Mouse (Mus musculus) spleen, postnatal 10 days (tissue): Measurements from ENCODE around the gene Fam117a.

Experiments used
- DNase-seq, 2 experiments: peaks; one replicate each; pipeline ENCODE4 v3.0.0; 2021 to 2022; ENCODE audit warnings: low spot score in 2 of 2

Gene Fam117a

DNA sequence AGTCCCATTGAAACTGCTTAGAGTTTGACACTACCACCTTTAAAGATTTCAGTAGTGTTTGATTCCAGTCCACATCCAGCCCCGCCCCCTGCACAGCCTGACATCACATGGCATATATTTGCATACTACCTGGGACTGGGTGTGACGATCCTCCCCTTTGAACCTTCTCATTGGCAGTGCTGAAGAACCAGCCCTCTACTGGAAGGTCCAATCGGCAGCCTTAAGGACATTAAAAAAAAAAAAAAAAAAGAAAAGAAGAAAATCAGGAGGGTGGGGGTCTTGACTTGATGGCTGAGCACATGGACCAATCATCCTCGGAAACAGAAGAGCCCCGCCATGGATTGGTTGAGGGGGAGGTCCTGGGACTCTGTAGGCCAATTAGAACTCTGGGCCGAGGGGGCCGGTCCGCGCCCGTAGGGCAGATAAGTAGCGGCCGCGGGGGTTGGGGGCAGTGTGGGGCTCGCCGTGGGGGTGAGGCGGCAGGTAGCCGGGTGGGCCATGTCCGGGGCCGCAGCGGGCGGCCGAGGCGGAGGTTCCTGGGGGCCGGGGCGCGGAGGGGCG, at the start of gene Fam117a:
Gene Fam117a (plus strand): TSS at position 451 of the 561 bp plus-strand sequence.
- peak; percentile 82 to 94 for DNase-seq

DNA sequence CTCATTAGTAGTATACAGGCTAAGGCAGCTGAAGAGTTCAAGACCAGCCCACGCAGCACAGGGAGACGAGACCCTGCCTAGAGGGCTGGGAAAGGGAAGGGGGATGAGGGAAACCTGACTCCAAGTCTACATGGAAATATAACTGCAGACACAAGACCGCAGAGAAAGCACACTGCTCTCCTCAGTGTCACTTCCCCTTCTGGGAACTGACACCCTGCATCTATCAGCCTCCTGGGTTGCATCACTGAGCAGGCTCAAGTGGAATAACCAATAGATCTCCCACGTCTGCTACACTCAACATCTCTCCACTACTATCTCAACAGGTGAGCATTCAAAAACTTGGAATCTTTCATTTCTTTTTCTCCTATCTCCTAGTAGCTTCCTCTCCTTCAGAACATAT, 44.8 kb upstream of the Fam117a start:
- no peak for DNase-seq

DNA sequence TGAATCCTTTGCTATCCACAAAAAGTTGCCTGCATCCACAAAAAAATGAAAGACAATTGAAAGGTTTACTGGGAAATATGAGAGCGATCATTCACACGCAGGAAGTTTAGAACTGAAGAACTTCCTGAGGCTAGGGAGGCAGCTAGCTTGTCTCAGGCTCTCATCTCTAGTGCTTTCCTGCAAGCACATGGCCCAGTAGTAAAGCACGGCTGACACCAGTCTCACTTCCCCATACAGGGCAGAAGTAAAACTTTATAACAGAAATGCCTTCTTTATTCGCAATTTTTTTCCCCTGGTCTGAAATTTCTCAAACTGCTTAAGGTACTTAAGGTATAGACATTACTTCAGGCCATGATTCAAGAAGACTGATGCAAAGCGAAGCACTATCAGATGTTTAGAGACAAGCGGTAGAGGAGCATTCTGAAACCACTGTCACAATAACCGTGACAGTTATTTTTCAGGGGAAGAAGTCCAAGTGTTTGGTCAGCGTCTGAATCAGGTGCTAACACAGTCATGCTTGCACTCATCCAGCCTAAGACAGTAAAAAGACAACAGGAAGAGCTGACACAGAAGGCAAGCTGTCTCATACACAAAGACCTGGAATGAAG, 43.7 kb upstream of the Fam117a start:
- no peak for DNase-seq

DNA sequence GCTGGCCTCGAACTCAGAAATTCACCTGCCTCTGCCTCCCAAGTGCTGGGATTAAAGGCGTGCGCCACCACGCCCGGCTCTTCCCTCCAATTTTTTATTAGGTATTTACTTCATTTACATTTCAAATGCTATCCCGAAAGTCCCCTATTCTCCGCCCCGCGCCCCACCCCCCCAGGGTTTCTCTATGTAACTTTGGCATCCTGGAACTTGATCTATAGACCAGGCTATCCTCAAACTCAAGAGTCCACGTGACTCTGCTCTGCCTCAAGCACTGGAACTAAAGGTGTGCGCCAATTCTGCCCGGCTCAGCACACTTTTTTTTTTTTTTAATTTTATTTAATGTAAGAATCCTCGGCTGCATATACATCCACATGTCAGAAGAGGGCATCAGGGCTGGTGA, 41.1 kb upstream of the Fam117a start:
- DNase-seq = no peak

DNA sequence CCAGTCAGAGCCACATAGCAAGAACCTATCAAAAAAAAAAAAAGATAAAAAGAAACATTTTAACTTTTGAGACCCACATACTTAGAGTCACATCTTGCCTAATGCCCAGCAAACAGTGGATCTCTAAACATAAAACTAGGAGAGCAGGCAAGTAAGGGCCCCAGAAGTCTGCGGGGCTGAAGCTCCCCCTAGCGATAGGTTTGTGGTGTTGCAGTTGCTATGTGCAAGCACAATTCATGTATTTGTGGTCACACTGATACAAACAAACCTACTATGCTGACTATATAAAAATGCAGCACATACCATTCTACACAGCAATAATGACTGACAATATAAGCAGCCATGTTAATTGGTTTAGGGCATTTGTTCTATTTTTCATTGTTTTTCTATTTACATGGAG, 38.7 kb upstream of the Fam117a start:
- peak in 1 of 2 experiments; percentile 48 for DNase-seq

DNA sequence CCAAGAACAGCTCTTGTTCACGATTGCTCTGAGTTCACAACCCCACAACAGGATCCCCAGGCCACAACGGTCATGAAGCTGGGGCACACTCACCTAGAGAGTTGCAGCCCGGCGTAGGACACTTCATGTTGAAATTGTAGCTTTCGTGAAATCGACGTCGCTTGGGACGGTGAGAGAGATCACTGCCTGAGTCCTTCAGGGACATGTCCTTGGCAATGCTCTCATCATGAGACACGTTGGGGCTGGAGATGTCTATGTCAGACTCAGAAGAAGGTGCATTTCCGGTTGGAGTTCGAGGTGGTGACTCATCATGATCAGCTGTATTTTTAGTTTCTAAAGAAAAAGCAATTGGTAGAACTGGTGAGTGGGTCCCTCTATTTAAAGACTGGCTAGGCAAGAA, 36.9 kb upstream of the Fam117a start:
- no peak for DNase-seq

DNA sequence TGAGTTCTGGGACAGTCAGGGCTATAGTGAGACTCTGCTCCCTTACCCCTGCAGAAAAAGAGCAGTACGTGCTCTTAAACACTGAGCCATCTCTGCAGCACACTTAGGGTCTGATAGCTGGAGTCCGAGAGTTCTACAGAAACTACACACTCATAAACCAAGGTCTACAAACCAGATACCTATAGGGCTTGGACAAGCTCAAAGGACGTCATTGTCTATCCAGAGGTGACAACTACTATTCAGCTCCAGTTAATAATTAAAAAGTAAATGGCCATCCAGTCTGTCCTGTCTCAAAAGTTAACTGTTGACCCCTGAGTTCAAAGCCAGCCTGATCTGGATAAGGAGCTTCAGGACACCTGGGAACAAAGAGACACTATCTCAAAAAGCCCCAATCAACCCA, 35.0 kb upstream of the Fam117a start:
- no peak for DNase-seq

DNA sequence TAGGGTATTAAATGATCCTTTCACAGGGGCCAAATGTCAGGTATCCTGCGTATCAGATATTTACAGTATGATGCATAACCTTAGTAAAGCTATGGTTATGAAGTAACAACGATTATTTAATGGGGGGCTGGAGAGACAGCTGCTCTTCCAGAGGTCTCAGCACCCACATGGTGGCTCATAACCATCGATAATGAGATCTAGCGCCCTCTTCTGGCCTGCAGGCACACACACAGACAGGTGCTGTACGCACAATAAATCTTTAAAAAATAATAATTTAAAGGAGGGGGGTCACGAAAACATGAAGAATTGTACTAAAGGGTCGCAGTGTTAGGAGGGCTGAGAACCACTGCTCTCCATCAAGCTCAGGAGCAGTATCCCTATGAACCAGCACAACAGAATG, 31.2 kb upstream of the Fam117a start:
- peak in 1 of 2 experiments; percentile 41 for DNase-seq

DNA sequence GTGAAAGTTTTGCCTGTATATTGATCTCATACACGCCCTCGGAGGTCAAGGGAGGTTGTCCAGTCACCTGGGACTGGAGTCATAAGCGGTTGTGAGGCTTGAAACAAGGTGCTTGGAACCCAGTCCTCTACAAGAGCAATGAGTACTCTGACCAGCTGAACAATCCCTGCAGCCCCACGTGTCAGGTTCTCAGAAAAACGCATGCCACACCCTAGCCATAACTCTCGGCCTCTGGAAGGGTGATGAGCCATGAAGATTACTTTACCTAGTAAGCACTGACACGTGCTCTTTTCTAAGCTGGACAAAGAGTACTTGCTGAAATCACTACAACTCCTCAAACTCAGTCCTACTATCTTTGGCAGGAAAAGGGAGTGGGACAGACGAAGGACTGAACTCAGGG, 29.3 kb upstream of the Fam117a start:
- DNase-seq = no peak

DNA sequence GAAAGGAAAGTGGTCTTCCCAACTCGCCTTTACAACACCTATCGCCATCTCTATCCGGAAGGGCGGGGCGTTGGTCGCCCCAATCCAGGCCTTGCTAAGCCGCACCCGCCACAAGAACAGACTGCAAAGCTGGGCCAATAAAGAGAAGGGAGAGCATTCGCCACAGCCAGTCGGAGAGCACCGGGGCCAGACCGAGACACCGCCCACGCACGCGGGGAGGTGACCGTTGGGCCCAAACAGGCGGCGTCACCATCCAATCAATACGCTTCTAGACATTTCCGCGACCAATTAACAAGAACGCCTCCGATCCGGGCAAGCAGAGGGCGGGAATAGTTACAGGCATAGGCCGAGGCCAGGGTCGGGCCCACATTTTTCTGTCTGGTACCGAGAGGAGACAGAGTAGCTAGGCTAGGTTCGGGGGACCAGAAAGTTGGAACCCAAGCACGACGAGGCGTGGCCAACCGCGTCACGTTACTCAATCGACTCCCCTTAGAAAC, 27.3 kb upstream of the Fam117a start:
- peak; percentile 90 to 98 for DNase-seq

DNA sequence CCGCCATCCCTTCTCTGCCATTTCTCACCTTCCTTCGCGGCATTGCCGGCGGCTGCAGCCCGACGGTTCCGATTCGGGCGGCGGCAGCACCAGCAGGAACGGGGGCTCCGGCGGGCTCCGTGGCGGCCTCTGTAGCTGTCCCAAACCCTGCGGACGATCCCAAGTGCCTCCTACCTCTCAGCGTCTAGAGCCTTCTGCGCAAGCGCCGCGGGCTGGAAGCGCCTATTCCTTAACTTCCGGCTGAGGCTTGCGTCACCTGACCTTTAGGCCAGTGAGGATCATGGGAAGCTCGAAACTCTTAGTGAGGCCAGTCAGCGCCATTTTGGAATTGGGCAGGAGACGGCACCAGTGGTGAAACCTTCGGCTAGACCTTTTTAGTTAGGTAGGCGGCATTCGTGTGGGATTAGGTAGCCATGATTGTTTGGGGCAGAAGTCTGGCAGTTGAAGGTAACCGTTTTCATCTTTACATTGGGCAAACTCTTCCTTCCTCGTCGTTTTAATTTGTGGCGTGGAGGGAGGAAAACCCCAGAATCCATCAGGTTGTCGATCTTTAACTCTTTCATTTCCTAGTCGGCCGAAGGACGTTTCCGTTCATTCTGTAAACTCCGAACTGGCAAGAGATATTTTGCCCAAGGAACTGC, 26.7 kb upstream of the Fam117a start, which contains the start of gene Kat7:
Gene Kat7 (minus strand): TSS at position 240 of the 641 bp plus-strand sequence.
- peak in 1 of 2 experiments; percentile 97 for DNase-seq

DNA sequence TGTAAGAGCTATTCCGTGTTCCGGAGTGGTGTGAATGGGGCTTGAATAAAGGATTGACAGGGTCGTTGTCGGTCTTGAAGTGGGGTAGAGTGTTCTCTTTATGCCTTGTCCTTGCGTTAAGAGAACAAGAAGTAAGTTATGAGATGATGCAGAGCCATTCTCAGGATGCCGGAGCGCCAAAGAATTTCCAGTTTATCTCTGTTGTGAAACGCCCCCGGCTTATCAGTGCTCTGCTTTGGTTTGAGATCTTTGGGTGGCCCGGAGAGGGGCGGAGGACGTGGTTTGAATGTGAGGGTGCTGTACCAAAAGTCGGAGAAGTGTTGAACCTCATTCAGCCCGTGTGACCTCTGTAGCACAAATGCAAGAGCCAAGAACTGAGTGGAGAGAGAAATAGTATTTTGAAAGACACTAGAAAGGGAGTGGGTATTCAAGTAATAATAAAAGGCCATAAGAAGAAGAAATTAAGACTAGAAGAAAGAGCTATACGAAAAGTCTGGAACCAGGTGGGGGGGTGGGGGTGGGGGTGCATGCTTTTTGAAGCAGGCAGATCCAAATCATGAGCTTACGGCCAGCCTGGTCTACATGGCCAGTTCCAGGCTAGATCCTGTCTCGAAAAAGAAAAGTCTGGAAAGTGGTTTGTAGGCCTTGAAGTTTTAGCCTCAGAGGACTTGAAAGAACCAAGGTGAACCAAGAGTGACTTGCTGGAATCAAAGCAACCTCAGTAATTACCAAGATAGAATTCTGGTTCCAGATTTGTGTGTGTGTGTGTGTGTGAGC, 26.0 kb upstream of the Fam117a start:
- peak; percentile 50 for DNase-seq

DNA sequence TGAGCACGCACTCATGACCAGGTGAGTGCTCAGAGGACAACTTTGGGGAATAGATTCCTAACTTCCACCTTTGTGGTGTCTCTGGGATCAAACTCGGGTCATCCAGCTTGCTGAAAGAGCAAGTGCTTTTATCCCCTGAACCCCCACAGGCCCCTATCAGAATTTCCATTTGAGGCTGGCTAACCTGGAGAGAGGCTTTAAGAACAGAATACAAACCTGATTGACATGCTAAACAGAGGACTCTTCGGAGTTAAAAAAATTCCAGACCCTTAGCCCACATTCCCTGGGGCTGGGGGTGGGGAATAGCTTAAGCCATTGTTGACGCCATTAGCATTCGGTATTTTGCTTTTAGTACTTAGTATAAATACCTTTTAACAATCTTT, 25.4 kb upstream of the Fam117a start:
- no peak for DNase-seq

DNA sequence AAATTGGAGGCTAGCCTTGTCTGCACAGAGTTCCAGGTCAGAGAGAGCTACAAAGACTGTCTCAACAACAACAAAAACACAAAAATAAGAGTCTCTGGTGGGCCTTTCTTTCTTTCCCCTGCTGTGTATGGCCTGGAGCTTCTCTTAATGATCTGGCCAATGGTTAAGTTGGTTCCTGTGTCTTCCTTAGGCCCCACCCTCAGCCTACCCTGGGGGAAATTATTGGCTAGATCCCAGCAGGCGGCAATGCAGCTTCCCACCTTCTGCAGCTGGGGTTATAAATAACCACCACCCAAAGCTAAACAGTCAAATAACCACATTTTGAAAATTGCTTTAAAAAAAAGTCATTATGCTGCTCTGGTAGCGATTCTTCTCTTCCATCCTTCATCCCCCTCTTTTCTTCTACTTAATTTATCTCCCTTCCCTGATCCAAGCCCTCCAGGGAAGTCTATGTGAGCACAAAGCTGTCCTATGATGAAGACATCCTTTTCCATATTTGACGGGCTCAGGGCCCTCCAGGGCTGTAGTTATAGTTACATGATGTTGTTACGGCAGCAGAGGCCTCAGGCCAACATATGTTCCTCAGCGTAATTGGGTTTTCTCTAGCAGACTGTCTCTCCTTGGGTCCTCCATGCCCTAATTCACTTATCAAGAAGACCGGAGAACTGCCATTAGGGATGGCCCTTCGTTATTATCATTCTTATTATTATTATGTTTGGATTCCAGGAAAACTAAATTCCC, 21.4 kb upstream of the Fam117a start:
- no peak for DNase-seq

DNA sequence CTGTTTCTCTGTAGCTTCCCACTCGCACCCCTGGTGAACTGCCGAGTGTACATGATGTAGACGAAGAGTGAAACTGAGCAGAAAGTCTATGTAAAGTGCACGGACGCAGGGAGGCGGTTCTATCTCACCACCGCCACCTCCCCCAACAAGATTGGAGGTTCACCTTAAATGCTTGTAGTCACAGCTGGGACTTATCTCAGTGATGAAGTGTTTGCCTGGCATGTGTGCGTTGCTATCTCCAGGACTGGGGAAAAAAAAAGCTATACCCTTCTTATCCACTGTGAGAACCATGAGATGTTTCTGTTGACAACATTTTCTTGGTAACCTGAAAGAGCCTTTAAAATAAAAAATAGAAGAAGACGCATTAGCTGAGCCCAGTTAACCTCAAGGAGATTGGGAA, 18.7 kb upstream of the Fam117a start:
- no peak for DNase-seq

DNA sequence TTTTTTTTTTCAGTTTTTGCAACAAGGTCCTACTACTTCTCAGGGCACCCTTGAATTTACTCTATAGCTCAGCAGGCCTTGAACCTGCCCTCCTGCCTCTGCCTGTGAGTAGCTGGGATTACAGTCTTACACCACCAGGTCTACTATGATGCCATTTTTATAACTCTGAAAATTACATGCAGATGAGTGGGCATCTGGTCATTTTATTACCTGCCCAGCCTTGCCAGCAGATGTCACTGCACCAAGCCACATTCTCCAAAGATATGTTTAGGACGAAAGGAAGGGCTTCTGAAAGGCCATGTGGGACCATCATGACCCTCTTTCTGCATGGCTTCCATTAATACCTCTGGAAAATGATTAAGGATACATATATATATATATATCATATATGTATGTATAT, 17.3 kb upstream of the Fam117a start:
- DNase-seq = peak in 1 of 2 experiments; percentile 54

DNA sequence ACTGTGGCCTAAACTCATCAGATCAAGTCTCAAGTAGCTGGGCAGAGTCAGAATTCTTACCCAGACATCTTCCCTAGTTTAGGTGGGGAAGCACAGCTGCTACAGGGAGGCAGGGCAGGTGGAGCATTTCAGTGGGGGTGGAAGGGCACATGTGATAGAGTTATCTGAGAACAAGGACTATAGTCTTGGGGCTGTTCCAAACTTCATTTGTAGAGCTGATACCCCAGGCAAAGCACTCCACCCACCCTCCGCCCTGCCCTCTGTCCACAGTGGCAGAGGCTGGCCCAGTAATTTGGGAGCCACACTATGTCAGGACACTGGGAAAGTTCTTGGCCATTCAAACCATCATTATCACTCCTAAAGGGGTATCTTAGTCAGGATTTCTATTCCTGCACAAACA, 16.8 kb upstream of the Fam117a start:
- DNase-seq = peak; percentile 46 to 54

DNA sequence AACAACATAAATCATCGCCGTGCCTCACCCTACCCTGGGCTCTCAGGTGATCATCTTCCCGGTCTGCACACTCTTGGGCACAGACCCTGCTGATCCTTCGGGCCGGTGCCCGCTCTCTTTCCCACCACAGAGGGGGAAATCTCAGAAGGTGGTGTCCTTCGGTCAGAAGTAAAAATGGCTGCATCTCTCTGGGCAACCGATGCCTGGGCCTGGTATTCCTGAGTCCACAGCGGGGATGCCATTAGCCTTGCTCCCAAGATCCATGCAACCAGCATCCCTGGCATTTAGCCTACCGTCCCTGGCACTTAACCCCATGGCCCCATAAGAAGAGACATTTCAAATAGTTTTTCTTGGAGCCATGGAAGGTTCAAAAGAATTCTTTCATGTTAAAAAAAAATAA, 12.6 kb upstream of the Fam117a start:
- DNase-seq = no peak

DNA sequence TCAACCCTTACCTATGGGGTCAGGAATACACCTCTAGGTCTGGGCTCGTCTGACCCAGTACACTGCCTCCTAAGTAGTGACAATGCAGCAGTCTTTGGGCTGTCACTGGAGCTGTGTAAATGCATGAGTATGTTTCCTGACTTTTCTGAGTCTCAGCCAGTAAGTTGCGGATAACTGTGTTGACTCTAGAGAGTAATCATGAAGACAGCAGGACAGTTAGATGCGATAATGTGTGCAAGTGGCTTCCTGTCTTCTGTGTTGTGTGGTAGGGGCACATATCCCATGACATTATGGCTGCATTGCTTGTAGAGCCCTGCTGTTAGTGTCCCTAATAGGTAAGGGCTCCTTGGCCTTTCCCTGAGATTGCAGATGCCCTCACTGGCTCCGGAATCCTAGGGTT, 11.0 kb upstream of the Fam117a start:
- no peak for DNase-seq

DNA sequence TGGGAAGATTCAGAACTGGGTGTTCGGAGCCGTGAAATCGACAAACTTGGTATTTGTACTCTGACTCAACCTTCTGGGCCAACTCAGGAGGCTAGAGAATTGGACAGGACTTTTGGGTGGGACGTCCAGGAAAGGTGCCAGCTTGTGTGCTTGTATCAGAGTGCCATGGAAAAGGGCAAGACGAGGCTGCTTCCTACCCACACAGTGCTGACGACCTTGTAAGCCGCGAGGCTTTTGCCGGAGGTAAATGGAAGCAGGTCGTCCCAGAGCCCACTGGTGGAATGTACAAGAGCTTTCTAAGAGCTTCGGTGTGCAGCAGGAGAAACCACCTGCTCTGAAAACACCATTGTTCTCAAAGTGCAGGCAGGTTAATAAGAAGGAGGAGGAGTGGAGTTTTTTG, 10.6 kb upstream of the Fam117a start:
- no peak for DNase-seq

DNA sequence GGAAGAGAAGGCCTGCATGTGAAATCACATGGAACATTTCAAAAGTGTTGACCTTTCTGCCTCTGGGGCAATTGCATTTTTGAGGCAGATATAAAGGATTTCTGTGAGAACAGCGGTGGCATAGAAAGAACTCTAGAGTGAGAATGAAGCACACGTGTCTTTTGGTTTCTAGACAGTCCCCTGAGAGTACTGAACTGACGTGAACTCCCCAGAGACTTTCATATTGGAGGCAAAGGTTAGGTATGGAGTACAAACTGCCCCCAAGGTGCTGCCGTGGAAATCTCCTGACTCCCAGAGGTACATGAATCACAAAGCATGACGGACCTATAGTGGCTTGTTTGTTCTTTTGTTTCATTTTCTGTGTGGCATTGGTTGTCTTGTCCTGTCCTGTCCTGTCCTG, 8.2 kb upstream of the Fam117a start:
- DNase-seq = peak in 1 of 2 experiments; percentile 62

DNA sequence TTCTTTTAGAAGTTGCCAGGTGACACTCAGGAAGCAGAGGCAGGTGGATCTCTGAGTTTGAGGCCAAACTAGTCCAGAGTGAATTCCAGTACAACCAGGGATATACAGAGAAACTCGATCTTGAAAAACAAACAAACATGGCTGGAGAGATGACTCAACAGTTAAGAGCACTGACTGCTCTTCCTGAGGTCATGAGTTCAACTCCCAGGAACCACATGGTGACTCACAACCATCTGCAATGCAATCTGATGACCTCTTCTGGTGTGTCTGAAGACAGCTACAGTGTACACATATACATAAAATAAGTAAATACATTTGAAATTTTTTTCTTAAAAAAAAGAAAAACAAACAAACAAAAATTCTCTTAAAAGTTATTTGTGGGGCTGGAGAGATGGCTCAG, 6.2 kb upstream of the Fam117a start:
- DNase-seq = no peak
